Mouse (Mus musculus): ENCODE data around the gene Mxi1.

- no peak for TF ChIP-seq CTCF (conservative IDR thresholded peaks at IDR 0.05 in 1 of 2, IDR thresholded peaks at IDR 0.05 in 1 of 2; ENCODE audit: low read depth in 2 of 2, low read length in 2 of 2)
- peak; percentile 97 for TF ChIP-seq EP300 (IDR thresholded peaks at IDR 0.05; ENCODE audit: low read length)
- TF ChIP-seq CHD2 (IDR thresholded peaks at IDR 0.05; ENCODE audit: low read length), result peak; percentile 86
- TF ChIP-seq POLR2A (IDR thresholded peaks at IDR 0.05; ENCODE audit: low read depth, low read length), result peak; percentile 72
- TF ChIP-seq JUND (conservative IDR thresholded peaks at IDR 0.05; ENCODE audit: low read depth, low read length), result peak; percentile 52
- TF ChIP-seq ZMIZ1 (IDR thresholded peaks at IDR 0.05; ENCODE audit: low read depth, low read length), result no peak
- no peak for TF ChIP-seq USF2 (conservative IDR thresholded peaks at IDR 0.05; ENCODE audit: low read depth, low read length)
- peak; percentile 56; the same call in 1 of the 2 replicates for TF ChIP-seq HCFC1 (IDR thresholded peaks at IDR 0.05; ENCODE audit: low read depth, low read length)
These were observed 114.3 kb downstream of the Mxi1 start for GRCm38 (mm10) chr19:53424629-53425028.

Measured in CH12.LX (cell line).